Mouse (Mus musculus) heart, postnatal 0 days (tissue): Measurements from ENCODE around the gene Pyroxd2.

Experiments used
- CTCF ChIP-seq: IDR thresholded peaks from 2 replicates; pipeline ENCODE4 v1.5.1; 2016; ENCODE audit warnings: antibody characterized with exemption, control low read depth, low read depth
- EP300 ChIP-seq: IDR thresholded peaks from 2 replicates; pipeline ENCODE4 v1.6.1; 2016; ENCODE audit warnings: antibody characterized with exemption, low read depth

- TF ChIP-seq CTCF (no peak), EP300 (no peak)
Measured at GRCm38 (mm10) chr19:42676931-42677330, 75.6 kb downstream of the Pyroxd2 start.
